8 mouse cellular contexts compared by ENCODE assay signal in the genomic region with DNA sequence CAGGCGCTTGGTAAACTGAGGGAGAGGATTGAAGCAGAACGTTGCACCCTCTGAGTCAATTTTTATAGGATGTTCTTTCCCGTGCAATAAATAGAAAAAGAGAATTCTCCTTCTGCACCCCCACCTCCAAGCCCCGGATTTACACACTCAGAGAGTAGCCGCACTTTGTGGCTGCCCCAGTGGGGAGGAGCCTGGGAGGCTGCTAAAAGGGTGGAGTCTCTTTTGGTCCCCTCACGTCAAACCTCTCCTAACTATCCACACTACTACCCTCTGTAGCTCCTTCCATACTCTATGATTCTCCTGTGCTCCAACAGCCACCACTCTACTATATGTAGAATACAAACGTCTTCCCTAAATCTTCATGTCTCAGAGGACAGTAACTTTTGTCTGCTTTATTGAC. TPM values are rescaled to one million over a fixed set of nuclear protein-coding genes. Genes with fewer than 3 reads are reported as not detected.
DNase-seq lines count a peak whose midpoint lies in the region; ATAC-seq and TF ChIP-seq lines count a peak whose summit lies in the region.

No protein-coding gene starts in this region.

- H3K4me3 ChIP-seq in kidney, embryonic 14.5 days (ENCODE audit: low read length), result peak overlapping the region; percentile 39; the same call in 1 of the 2 replicates
- H3K4me3 ChIP-seq in embryonic facial prominence, embryonic 10.5 days, result peak overlapping the region; percentile 69
- peak overlapping the region; percentile 38 for H3K4me3 ChIP-seq in hindbrain, postnatal 0 days (ENCODE audit: low read length)
- H3K4me3 ChIP-seq in midbrain, embryonic 16.5 days (ENCODE audit: low read depth, low read length), result peak overlapping the region; percentile 58

- H3K27me3 ChIP-seq in kidney, embryonic 14.5 days (ENCODE audit: control insufficient read depth, insufficient read depth, low read length), result no peaks in the 10 kb centered on the region
- no peaks in the 10 kb centered on the region for H3K27me3 ChIP-seq in embryonic facial prominence, embryonic 10.5 days (replicated peaks; ENCODE audit: low read depth, poor library complexity, severe bottlenecking)
- no peaks in the 10 kb centered on the region for H3K27me3 ChIP-seq in hindbrain, postnatal 0 days (ENCODE audit: insufficient read depth, low read length)
- no peaks in the 10 kb centered on the region for H3K27me3 ChIP-seq in midbrain, embryonic 16.5 days (ENCODE audit: control insufficient read depth, insufficient read depth, low read depth, low read length)

- no peak for TF ChIP-seq CTCF in hindbrain, postnatal 0 days (IDR thresholded peaks at IDR 0.05; ENCODE audit: low read depth)

- H3K27ac ChIP-seq in kidney, embryonic 14.5 days (ENCODE audit: low read depth, low read length), result no peak overlapping the region
- H3K27ac ChIP-seq in embryonic facial prominence, embryonic 10.5 days (replicated peaks), result peak overlapping the region; percentile 86
- peak overlapping the region; percentile 84 for H3K27ac ChIP-seq in hindbrain, postnatal 0 days
- H3K27ac ChIP-seq in midbrain, embryonic 16.5 days (ENCODE audit: low read length), result peak overlapping the region; percentile 88

- WGBS in kidney, embryonic 14.5 days, result 27% methylated on average over 7 of the region's 7 CpGs
- WGBS in embryonic facial prominence, embryonic 10.5 days, result 25% methylated on average over 7 of the region's 7 CpGs
- WGBS in hindbrain, postnatal 0 days, result 31% methylated on average over 7 of the region's 7 CpGs
- WGBS in midbrain, embryonic 16.5 days, result 23% methylated on average over 7 of the region's 7 CpGs

- H3K4me2 ChIP-seq in kidney, embryonic 14.5 days (replicated peaks; ENCODE audit: low read depth, low read length), result peak overlapping the region; percentile 75
- H3K4me2 ChIP-seq in hindbrain, postnatal 0 days (ENCODE audit: low read depth, low read length), result peak overlapping the region; percentile 75
- peak overlapping the region; percentile 83 for H3K4me2 ChIP-seq in midbrain, embryonic 16.5 days (ENCODE audit: low read length)

- ATAC-seq in kidney, embryonic 14.5 days (ENCODE audit: low FRiP score, low TSS enrichment), result peak; percentile 38; the same call in 1 of the 2 replicates
- peak; percentile 30; the same call in 1 of the 2 replicates for ATAC-seq in hindbrain, postnatal 0 days
- peak; percentile 37; the same call in 1 of the 2 replicates for ATAC-seq in midbrain, embryonic 16.5 days

- H3K9ac ChIP-seq in kidney, embryonic 14.5 days (ENCODE audit: low read depth, low read length), result peak overlapping the region; percentile 49; the same call in 1 of the 2 replicates
- peak overlapping the region; percentile 75 for H3K9ac ChIP-seq in hindbrain, postnatal 0 days (replicated peaks; ENCODE audit: low read length)
- peak overlapping the region; percentile 88; the same call in 1 of the 2 replicates for H3K9ac ChIP-seq in midbrain, embryonic 16.5 days (ENCODE audit: low read depth, low read length)

- no peaks in the 10 kb centered on the region for H3K36me3 ChIP-seq in kidney, embryonic 14.5 days (ENCODE audit: control insufficient read depth, insufficient read depth, low read length)
- no peaks in the 10 kb centered on the region for H3K36me3 ChIP-seq in embryonic facial prominence, embryonic 10.5 days (replicated peaks)
- H3K36me3 ChIP-seq in hindbrain, postnatal 0 days (ENCODE audit: insufficient read depth, low read length), result no peaks in the 10 kb centered on the region
- no peaks in the 10 kb centered on the region for H3K36me3 ChIP-seq in midbrain, embryonic 16.5 days (ENCODE audit: control insufficient read depth, insufficient read depth, low read length)

- no peaks in the 10 kb centered on the region for H3K9me3 ChIP-seq in kidney, embryonic 14.5 days (ENCODE audit: control insufficient read depth, low read length)
- H3K9me3 ChIP-seq in embryonic facial prominence, embryonic 10.5 days, result no peaks in the 10 kb centered on the region
- H3K9me3 ChIP-seq in hindbrain, postnatal 0 days (ENCODE audit: low read length), result no peaks in the 10 kb centered on the region
- H3K9me3 ChIP-seq in midbrain, embryonic 16.5 days (replicated peaks; ENCODE audit: control insufficient read depth, low read length, poor library complexity, severe bottlenecking), result no peaks in the 10 kb centered on the region

- DNase-seq in kidney, postnatal 14 days, result no peak
- DNase-seq in embryonic facial prominence, embryonic 10.5 days (ENCODE audit: low spot score), result no peak
- no peak for DNase-seq in hindbrain, postnatal 0 days (ENCODE audit: low spot score)
- DNase-seq in spleen, adult 12 weeks (ENCODE audit: low spot score), result no peak
- no peak for DNase-seq in adrenal gland, postnatal 10 days
- DNase-seq in c-Kit-positive CD71-positive TER-119-positive erythroid progenitor cells, embryonic 14.5 days (ENCODE audit: low spot score), result no peak

- peaks cover 13% of the 10 kb centered on the region for H3K4me1 ChIP-seq in kidney, embryonic 14.5 days (ENCODE audit: control insufficient read depth, insufficient read depth, low read length)
- peaks cover 26% of the 10 kb centered on the region for H3K4me1 ChIP-seq in embryonic facial prominence, embryonic 10.5 days
- H3K4me1 ChIP-seq in hindbrain, postnatal 0 days (ENCODE audit: insufficient read depth, low read length), result peaks cover 14% of the 10 kb centered on the region
- H3K4me1 ChIP-seq in midbrain, embryonic 16.5 days (ENCODE audit: control insufficient read depth, insufficient read depth, low read length), result peaks cover 22% of the 10 kb centered on the region

RNA-seq across cellular contexts. Expression of a gene that starts 1.4 kb away (rescaled TPM):
- polyA plus RNA-seq in kidney, embryonic 14.5 days (2014; fragmentation: Nextera tagmentation; extraction: Ambion mirVana), result 61.7 and 65.6 TPM in 2 replicates
- 49.3 and 50.7 TPM in 2 replicates for polyA plus RNA-seq in embryonic facial prominence, embryonic 10.5 days (2016; fragmentation: Nextera tagmentation; extraction: Ambion mirVana)
- 15.4 and 16.9 TPM in 2 replicates for total RNA-seq in hindbrain, postnatal 0 days (2014; rRNA removed)
- 82.0 and 85.9 TPM in 2 replicates for polyA plus RNA-seq in hindbrain, postnatal 0 days (2015; fragmentation: Nextera tagmentation; extraction: Ambion mirVana)
- polyA plus RNA-seq in midbrain, embryonic 16.5 days (2015; fragmentation: Nextera tagmentation; extraction: Ambion mirVana), result 89.6 and 96.4 TPM in 2 replicates
- total RNA-seq in adrenal gland, postnatal 10 days (2021), result 1 to 10 TPM; 2.8 TPM
